Mouse (Mus musculus): ENCODE results near the gene Tnni3. TPM values are rescaled to one million over a fixed set of nuclear protein-coding genes. Genes with fewer than 3 reads are reported as not detected.

The Tnni3 gene
- polyA plus RNA-seq, 1 experiment from 2014 or later: 0.46 TPM

DNA sequence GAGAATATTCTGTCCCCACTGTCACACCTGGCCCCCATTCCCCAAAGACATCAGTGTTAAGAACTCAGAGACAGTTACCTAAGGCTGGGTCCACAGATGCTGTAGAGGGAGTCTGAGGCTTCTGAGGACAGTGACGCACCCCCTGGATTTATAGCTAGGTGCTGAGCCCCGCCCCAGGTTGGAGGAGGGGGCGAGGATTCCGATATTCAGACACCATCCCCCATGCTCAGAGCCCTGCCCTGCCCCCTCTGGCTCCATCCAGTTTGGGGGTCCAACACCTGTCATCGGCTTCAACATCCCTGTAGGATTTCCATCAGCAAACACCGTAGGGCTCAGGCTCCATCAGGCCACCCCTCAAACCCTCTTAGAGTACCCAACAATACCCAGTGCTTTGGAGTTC, 8.2 kb downstream of the Tnni3 start:
- no peaks in the 10 kb centered on the region for H3K9me3 ChIP-seq (ENCODE audit: low read length)
- H3K4me2 ChIP-seq (ENCODE audit: low read depth, low read length): no peak overlapping the region
- H3K4me3 ChIP-seq (ENCODE audit: low read depth, low read length): no peak overlapping the region
- DNase-seq (no peak), ATAC-seq (no peak)
- H3K4me1 ChIP-seq (ENCODE audit: insufficient read depth): peaks cover 1% of the 10 kb centered on the region; the same call in 1 of the 2 replicates
- 64% methylated on average over 6 of the region's 6 CpGs for WGBS (ENCODE audit: insufficient replicate concordance)
- no peaks in the 10 kb centered on the region for H3K36me3 ChIP-seq (replicated peaks; ENCODE audit: insufficient read depth, low read length)
- no peak overlapping the region for H3K9ac ChIP-seq (replicated peaks)
- peaks cover 7% of the 10 kb centered on the region; the same call in 1 of the 2 replicates for H3K27me3 ChIP-seq (ENCODE audit: insufficient read depth, low read length)
- TF ChIP-seq CTCF (IDR thresholded peaks at IDR 0.05; ENCODE audit: low read depth) (no peak), EP300 (IDR thresholded peaks at IDR 0.05; ENCODE audit: low read depth) (no peak)
- H3K27ac ChIP-seq (ENCODE audit: low read depth): no peak overlapping the region

DNA sequence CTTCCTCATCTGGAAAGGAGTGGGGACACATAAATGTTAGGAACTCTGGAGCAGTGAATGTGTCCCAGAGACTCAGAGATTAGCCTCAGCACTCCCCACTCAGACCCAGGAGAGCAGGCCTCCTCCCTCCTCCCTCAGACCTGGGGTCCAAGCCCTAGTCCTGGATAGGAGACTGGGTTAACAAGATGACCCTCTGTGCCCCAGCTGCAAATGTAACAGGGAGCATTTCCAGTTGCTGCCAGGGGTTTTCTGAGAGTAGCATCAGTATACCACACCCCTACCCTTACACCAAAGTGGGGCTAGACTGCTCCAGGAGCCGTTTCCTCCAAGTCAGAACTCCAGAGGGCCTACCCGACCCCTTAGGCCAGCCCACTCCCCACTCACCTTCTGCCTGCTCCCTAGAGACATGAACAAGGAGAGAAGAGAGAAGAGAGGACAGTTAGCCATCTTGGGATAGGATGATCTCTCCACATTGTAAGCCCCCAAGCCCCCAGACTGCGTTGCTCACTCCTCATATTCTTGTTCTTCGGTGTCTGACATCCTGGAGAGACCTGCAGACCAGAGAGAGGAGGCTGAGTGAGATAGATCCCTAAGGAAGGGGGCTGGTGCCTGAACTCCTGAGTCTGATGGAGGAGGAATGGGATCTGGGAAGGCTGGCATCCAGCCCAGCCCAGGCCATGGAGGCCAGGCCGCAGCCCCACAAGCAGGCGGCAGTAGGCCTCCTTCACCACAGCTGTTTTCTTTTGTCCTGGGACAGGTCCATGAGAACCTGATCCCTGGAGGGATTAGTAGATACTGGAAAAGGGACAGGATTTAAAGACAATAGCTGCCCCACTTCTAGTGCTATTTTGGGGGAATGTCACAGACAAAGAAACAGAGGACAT, 10.0 kb downstream of the Tnni3 start:
- no peak overlapping the region for H3K27ac ChIP-seq (ENCODE audit: low read depth)
- no peaks in the 10 kb centered on the region for H3K27me3 ChIP-seq (ENCODE audit: insufficient read depth, low read length)
- no peak for ATAC-seq
- no peak overlapping the region for H3K4me2 ChIP-seq (ENCODE audit: low read depth, low read length)
- H3K4me1 ChIP-seq (ENCODE audit: insufficient read depth): peaks cover 7% of the 10 kb centered on the region
- H3K36me3 ChIP-seq (replicated peaks; ENCODE audit: insufficient read depth, low read length): no peaks in the 10 kb centered on the region
- H3K9me3 ChIP-seq (ENCODE audit: low read length): no peaks in the 10 kb centered on the region
- TF ChIP-seq EP300 (IDR thresholded peaks at IDR 0.05; ENCODE audit: low read depth) (no peak), CTCF (IDR thresholded peaks at IDR 0.05; ENCODE audit: low read depth) (no peak)
- 67% methylated on average over 6 of the region's 6 CpGs for WGBS (ENCODE audit: insufficient replicate concordance)
- no peak for DNase-seq
- H3K9ac ChIP-seq (replicated peaks): no peak overlapping the region
- H3K4me3 ChIP-seq (ENCODE audit: low read depth, low read length): no peak overlapping the region

GRCm38 (mm10) chr7:4513236-4513635, 10.8 kb downstream of the Tnni3 start:
- ATAC-seq: peak; percentile 33; the same call in 1 of the 2 replicates
- DNase-seq: peak; percentile 69
- no peaks in the 10 kb centered on the region for H3K27me3 ChIP-seq (ENCODE audit: insufficient read depth, low read length)
- H3K4me1 ChIP-seq (ENCODE audit: insufficient read depth): peaks cover 15% of the 10 kb centered on the region
- no peak overlapping the region for H3K9ac ChIP-seq (replicated peaks)
- 21% methylated on average over 13 of the region's 13 CpGs for WGBS (ENCODE audit: insufficient replicate concordance)
- no peak overlapping the region for H3K4me2 ChIP-seq (ENCODE audit: low read depth, low read length)
- H3K4me3 ChIP-seq (ENCODE audit: low read depth, low read length): no peak overlapping the region
- no peaks in the 10 kb centered on the region for H3K9me3 ChIP-seq (ENCODE audit: low read length)
- H3K27ac ChIP-seq (ENCODE audit: low read depth): no peak overlapping the region
- TF ChIP-seq CTCF (IDR thresholded peaks at IDR 0.05; ENCODE audit: low read depth) (peak; percentile 96), EP300 (IDR thresholded peaks at IDR 0.05; ENCODE audit: low read depth) (no peak)
- no peaks in the 10 kb centered on the region for H3K36me3 ChIP-seq (replicated peaks; ENCODE audit: insufficient read depth, low read length)

DNA sequence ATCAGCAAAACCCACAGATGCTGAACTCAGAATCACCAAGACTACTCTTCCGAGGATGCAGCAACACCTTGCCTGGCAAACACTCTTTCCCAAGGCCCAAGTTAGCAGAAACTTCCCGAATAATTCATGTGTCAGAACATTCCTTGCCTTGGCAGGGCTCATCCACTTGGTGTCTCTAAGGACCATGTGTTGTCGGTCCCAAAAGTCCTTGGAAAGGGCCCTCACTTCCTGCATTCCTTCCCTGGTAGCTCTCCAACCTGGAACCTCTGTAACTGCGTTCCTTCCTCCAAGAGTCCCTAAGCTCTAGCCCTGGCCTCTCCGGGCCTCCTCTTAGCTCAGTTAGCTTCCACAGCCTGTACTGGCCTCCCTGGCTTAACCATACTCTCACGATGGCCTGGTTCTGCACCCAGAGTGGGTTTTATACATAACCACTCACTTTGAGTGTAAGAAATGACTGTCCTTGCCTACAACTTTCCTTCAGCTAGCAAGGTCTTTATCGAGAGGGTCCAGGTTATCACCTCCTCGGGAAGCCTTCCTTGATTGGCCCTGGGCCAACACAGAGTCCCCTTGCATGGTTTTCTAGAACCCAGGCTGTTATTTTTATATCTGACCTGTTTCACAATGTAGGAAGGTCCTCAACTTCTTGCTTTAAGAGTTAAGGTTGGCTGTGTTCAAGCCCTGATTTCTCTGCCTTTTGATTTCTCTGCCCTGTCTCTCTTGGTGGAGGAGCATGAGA, 12.4 kb downstream of the Tnni3 start:
- H3K9me3 ChIP-seq (ENCODE audit: low read length): no peaks in the 10 kb centered on the region
- no peak overlapping the region for H3K27ac ChIP-seq (ENCODE audit: low read depth)
- no peak overlapping the region for H3K4me2 ChIP-seq (ENCODE audit: low read depth, low read length)
- no peaks in the 10 kb centered on the region for H3K36me3 ChIP-seq (replicated peaks; ENCODE audit: insufficient read depth, low read length)
- H3K9ac ChIP-seq (replicated peaks): no peak overlapping the region; the same call in 1 of the 2 replicates
- WGBS (ENCODE audit: insufficient replicate concordance): 68% methylated on average over 8 of the region's 8 CpGs
- TF ChIP-seq EP300 (IDR thresholded peaks at IDR 0.05; ENCODE audit: low read depth) (no peak), CTCF (IDR thresholded peaks at IDR 0.05; ENCODE audit: low read depth) (no peak)
- H3K4me3 ChIP-seq (ENCODE audit: low read depth, low read length): no peak overlapping the region
- ATAC-seq (no peak), DNase-seq (no peak)
- H3K4me1 ChIP-seq (ENCODE audit: insufficient read depth): peaks cover 18% of the 10 kb centered on the region
- H3K27me3 ChIP-seq (ENCODE audit: insufficient read depth, low read length): no peaks in the 10 kb centered on the region

GRCm38 (mm10) chr7:4509863-4510608, 14.0 kb downstream of the Tnni3 start:
- DNase-seq: peak; percentile 88
- no peak overlapping the region for H3K9ac ChIP-seq (replicated peaks)
- H3K27me3 ChIP-seq (ENCODE audit: insufficient read depth, low read length): no peaks in the 10 kb centered on the region
- peak; percentile 87 for ATAC-seq
- 26% methylated on average over 24 of the region's 24 CpGs for WGBS (ENCODE audit: insufficient replicate concordance)
- peak overlapping the region; percentile 62 for H3K4me2 ChIP-seq (ENCODE audit: low read depth, low read length)
- peaks cover 19% of the 10 kb centered on the region for H3K4me1 ChIP-seq (ENCODE audit: insufficient read depth)
- TF ChIP-seq EP300 (IDR thresholded peaks at IDR 0.05; ENCODE audit: low read depth) (no peak), CTCF (IDR thresholded peaks at IDR 0.05; ENCODE audit: low read depth) (peak; percentile 95)
- no peak overlapping the region for H3K4me3 ChIP-seq (ENCODE audit: low read depth, low read length)
- 0 out of 2 replicates have a peak overlapping the region, but pooled peaks have one; percentile 45 for H3K27ac ChIP-seq (ENCODE audit: low read depth)
- H3K36me3 ChIP-seq (replicated peaks; ENCODE audit: insufficient read depth, low read length): no peaks in the 10 kb centered on the region
- no peaks in the 10 kb centered on the region for H3K9me3 ChIP-seq (ENCODE audit: low read length)
